Mouse (Mus musculus) hindbrain, embryonic 14.5 days (tissue): Measurements from ENCODE around the gene Pold1. TPM values are rescaled to one million over a fixed set of nuclear protein-coding genes. Genes with fewer than 3 reads are reported as not detected.

Experiments used
- ATAC-seq: fragments of 200-750 bp; cut with Nextera tagmentation; 2 replicates; pipeline ENCODE4 v1.8.0; 2017; ENCODE audit warnings: moderate number of reproducible peaks, mild to moderate bottlenecking, moderate TSS enrichment, moderate library complexity; ENCODE audit not compliant: low FRiP score
- DNase-seq: peaks from one replicate; pipeline ENCODE4 v3.0.0-alpha.2; 2015; ENCODE audit warnings: low spot score
- H3K27ac ChIP-seq: fragments of 300-500 bp; sonication (generic); 2 replicates; pipeline ENCODE4 v1.5.1; 2014; ENCODE audit warnings: mild to moderate bottlenecking, moderate library complexity
- H3K27me3 ChIP-seq: fragments of 300-500 bp; sonication (generic); 2 replicates; pipeline ENCODE4 v1.6.1; 2014; ENCODE audit warnings: mild to moderate bottlenecking, low read length, mixed read lengths; ENCODE audit not compliant: control insufficient read depth, insufficient read depth
- H3K36me3 ChIP-seq: fragments of 300-500 bp; sonication (generic); replicated peaks from 2 replicates; pipeline ENCODE4 v1.6.1; 2014; ENCODE audit not compliant: control insufficient read depth, insufficient read depth
- H3K4me1 ChIP-seq: fragments of 300-500 bp; sonication (generic); replicated peaks from 2 replicates; pipeline ENCODE4 v1.6.1; 2014; ENCODE audit warnings: antibody characterized with exemption, low read length, mixed read lengths; ENCODE audit not compliant: control insufficient read depth, insufficient read depth
- H3K4me2 ChIP-seq: fragments of 300-500 bp; sonication (generic); replicated peaks from 2 replicates; pipeline ENCODE4 v1.6.1; 2014; ENCODE audit warnings: mild to moderate bottlenecking, moderate library complexity
- H3K4me3 ChIP-seq: fragments of 300-500 bp; sonication (generic); replicated peaks from 2 replicates; pipeline ENCODE4 v1.5.1; 2014; ENCODE audit warnings: mild to moderate bottlenecking, low read length
- H3K9ac ChIP-seq: fragments of 300-500 bp; sonication (generic); 2 replicates; pipeline ENCODE4 v1.6.1; 2014
- H3K9me3 ChIP-seq: fragments of 300-500 bp; sonication (generic); 2 replicates; pipeline ENCODE4 v1.6.1; 2016; ENCODE audit warnings: low read length; ENCODE audit not compliant: control insufficient read depth
- WGBS: fragments of 180-500 bp; shearing (Covaris S2); extraction: QIAGEN DNeasy Blood & Tissue Kit; methylation state at CpG from one replicate; pipeline ENCODE4 v1.1.7; 2014; 5-methylcytosine and 5-hydroxymethylcytosine counted together
- polyA plus RNA-seq: library from polyadenylated mRNA; unstranded; fragments of >200 nt; fragmentation: Nextera tagmentation; extraction: Ambion mirVana; gene quantifications from 2 replicates; pipeline ENCODE4 v1.2.1, GENCODE M21; 2014

Pold1 gene
- 14.0 and 17.9 TPM in 2 replicates for polyA plus RNA-seq

DNA sequence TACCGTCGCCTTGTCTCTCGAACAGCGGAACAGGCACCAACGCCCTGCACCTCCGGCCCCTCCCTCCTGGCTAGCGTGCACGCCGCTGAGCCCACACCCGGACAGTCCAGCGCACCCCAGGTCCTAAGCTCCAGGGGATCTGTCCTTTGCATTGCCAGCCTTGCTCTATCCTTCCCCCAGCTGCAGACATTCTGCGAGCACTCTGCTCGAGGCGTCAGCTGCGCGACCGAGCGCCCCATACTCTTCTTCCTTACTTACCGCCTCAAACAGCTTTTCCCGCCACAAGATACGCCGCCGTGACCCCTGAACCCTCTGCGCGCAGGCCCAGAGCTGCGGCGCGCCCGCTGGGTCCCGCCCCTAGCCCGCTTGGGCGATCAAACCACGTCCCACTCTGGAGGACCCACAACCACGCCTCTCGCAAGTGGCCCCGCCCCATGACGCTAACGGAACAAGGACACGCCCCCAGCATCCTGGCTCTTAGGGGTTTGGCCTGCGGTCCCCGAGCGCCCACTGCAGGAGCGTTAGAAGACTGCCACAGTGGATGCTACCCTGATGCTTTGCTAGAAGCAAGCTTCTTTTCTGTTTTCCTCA, at the start of gene Pold1:
Gene Pold1 (minus strand): TSS at position 353 of the 591 bp plus-strand sequence.
- H3K9ac ChIP-seq: peak within 1 kb of the TSS; percentile 52
- peaks cover 14% of the 10 kb centered on the region for H3K4me1 ChIP-seq
- peak within 1 kb of the TSS; percentile 83 for H3K4me2 ChIP-seq
- no peaks in the 10 kb centered on the region for H3K9me3 ChIP-seq
- DNase-seq (peak; percentile 98), ATAC-seq (peak; percentile 90)
- H3K36me3 ChIP-seq: peaks cover 28% of the 10 kb centered on the region
- H3K27ac ChIP-seq: peak within 1 kb of the TSS; percentile 28; the same call in 1 of the 2 replicates
- peak within 1 kb of the TSS; percentile 43 for H3K4me3 ChIP-seq
- under 1% methylated on average over 43 of the region's 43 CpGs for WGBS
- no peaks in the 10 kb centered on the region for H3K27me3 ChIP-seq

DNA sequence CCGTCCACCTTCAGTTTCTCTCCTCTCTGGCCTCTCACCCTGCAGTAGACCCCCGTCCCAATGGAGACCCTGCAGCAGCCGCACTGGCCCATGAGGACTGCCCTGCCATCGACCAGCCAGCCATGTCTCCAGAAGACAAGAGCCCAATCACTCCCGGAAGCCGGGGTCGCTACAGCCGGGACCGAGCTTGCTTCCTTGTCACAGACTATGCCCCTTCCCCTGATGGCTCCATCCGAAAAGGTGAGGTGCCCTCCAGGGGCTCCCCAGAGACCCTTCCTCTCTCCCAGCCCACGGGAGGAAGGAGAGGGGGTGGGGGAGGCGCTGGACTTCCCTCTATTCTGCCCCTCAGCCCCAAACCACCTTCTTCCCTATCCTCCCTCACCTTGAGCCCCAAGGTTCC, 49.7 kb upstream of the Pold1 start:
- H3K9me3 ChIP-seq: no peaks in the 10 kb centered on the region
- WGBS: 83% methylated on average over 10 of the region's 12 CpGs
- peaks cover 23% of the 10 kb centered on the region; the same call in 1 of the 2 replicates for H3K27me3 ChIP-seq
- H3K4me2 ChIP-seq: no peak overlapping the region
- no peak overlapping the region for H3K9ac ChIP-seq
- peaks cover 11% of the 10 kb centered on the region for H3K4me1 ChIP-seq
- no peak overlapping the region for H3K4me3 ChIP-seq
- H3K27ac ChIP-seq: no peak overlapping the region
- H3K36me3 ChIP-seq: peaks cover 8% of the 10 kb centered on the region; the same call in 1 of the 2 replicates
- DNase-seq (no peak), ATAC-seq (no peak)

DNA sequence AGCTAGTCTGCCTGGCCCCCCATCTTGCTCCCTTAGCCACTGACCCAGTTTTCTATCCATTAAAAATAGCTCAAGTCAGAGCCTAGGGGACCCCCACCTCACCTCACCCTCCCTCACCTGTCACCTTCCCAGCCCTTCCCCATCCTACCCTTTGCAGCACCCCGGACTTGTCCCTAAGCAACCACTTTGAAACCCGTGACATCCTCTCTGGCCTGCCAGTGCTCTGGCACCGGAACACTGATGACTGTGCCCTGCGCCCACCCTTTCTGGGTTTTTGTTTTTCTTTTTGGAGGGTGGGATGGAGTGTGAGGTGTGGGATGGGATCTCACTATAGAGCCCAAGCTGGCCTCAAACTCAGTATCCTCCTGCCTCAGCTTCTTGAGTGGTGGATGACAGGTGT, 49.0 kb upstream of the Pold1 start:
- peaks cover 8% of the 10 kb centered on the region; the same call in 1 of the 2 replicates for H3K36me3 ChIP-seq
- H3K9me3 ChIP-seq: no peaks in the 10 kb centered on the region
- ATAC-seq (no peak), DNase-seq (no peak)
- peaks cover 17% of the 10 kb centered on the region for H3K4me1 ChIP-seq
- H3K27ac ChIP-seq: no peak overlapping the region
- no peak overlapping the region for H3K4me3 ChIP-seq
- H3K9ac ChIP-seq: no peak overlapping the region
- H3K27me3 ChIP-seq: peaks cover 28% of the 10 kb centered on the region
- no peak overlapping the region for H3K4me2 ChIP-seq
- 88% methylated on average over 4 of the region's 4 CpGs for WGBS

DNA sequence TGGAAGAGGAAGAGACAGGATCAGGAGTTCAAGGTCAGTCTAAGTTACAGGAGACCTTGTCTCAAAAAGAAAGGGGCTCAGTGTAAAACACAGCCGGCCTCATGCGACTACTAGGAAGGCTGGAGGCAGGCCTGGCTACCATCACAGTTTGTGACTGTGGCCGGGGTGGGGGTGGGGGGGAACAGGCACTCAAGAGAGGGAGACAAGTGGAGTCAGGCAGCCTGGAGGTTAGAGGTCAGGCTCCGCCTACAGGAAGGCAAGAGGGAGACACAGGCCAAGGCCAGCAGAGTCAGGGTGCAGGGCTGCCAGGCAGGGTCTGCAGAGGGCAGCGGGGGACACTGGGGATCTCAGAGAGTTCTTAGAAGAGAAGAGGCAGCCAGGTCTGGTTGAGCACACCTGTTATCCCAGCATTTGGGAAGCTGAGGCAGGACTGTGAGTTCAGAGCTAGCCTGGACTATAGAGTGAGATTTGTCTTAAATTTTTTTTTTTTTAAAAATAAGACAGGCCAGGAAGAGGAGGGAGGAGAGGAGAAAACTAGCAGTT, 48.4 kb upstream of the Pold1 start:
- Histone ChIP-seq H3K4me1 (peaks cover 23% of the 10 kb centered on the region), H3K4me2 (no peak overlapping the region), H3K27ac (no peak overlapping the region), H3K36me3 (peaks cover 8% of the 10 kb centered on the region; the same call in 1 of the 2 replicates), H3K9me3 (no peaks in the 10 kb centered on the region), H3K9ac (no peak overlapping the region), H3K27me3 (peaks cover 28% of the 10 kb centered on the region), H3K4me3 (no peak overlapping the region)
- DNase-seq (no peak), ATAC-seq (no peak)
- WGBS: 72% methylated on average over 5 of the region's 5 CpGs

DNA sequence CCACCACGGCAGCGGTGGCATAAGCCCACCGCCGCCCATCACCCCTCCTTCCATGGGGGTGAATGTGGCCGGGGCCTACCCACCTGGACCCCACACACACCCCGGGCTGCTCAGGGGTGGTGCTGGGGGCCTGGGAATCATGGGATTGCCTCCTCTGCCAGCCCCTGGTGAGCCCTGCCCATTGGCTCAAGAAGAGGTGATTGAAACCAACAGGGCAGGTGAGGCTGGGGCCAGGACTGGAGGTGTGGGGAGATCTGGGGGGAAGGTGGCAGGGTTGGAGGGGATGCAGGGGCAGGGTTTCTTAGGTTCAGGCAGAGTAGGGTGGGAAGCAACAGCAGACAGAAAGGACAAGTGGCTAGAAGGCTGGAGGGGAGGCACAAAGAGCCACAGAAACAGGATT, 47.4 kb upstream of the Pold1 start:
- H3K4me1 ChIP-seq: peaks cover 34% of the 10 kb centered on the region
- no peak overlapping the region for H3K4me3 ChIP-seq
- H3K9me3 ChIP-seq: no peaks in the 10 kb centered on the region
- no peak overlapping the region for H3K4me2 ChIP-seq
- H3K9ac ChIP-seq: no peak overlapping the region
- no peak overlapping the region for H3K27ac ChIP-seq
- ATAC-seq: no peak
- DNase-seq: no peak
- peaks cover 24% of the 10 kb centered on the region for H3K27me3 ChIP-seq
- WGBS: 93% methylated on average over 6 of the region's 6 CpGs
- peaks cover 8% of the 10 kb centered on the region; the same call in 1 of the 2 replicates for H3K36me3 ChIP-seq

DNA sequence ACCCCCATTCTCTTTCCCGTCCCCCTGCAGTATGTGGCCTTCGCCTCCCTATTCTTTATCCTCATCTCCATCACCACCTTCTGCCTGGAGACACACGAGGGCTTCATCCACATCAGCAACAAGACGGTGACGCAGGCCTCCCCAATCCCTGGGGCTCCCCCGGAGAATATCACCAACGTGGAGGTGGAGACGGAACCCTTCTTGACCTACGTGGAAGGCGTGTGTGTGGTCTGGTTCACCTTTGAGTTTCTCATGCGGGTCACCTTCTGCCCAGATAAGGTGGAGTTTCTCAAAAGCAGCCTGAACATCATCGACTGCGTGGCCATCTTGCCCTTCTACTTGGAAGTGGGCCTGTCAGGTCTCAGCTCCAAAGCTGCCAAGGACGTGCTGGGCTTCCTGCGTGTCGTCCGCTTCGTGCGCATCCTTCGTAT, 46.5 kb upstream of the Pold1 start:
- H3K9me3 ChIP-seq: no peaks in the 10 kb centered on the region
- H3K27ac ChIP-seq: 0 out of 2 replicates have a peak overlapping the region, but pooled peaks have one; percentile 85
- no peak overlapping the region for H3K4me2 ChIP-seq
- ATAC-seq (no peak), DNase-seq (no peak)
- 93% methylated on average over 20 of the region's 20 CpGs for WGBS
- peaks cover 8% of the 10 kb centered on the region; the same call in 1 of the 2 replicates for H3K36me3 ChIP-seq
- no peak overlapping the region for H3K4me3 ChIP-seq
- H3K9ac ChIP-seq: no peak overlapping the region
- H3K27me3 ChIP-seq: peaks cover 19% of the 10 kb centered on the region
- H3K4me1 ChIP-seq: peaks cover 34% of the 10 kb centered on the region

DNA sequence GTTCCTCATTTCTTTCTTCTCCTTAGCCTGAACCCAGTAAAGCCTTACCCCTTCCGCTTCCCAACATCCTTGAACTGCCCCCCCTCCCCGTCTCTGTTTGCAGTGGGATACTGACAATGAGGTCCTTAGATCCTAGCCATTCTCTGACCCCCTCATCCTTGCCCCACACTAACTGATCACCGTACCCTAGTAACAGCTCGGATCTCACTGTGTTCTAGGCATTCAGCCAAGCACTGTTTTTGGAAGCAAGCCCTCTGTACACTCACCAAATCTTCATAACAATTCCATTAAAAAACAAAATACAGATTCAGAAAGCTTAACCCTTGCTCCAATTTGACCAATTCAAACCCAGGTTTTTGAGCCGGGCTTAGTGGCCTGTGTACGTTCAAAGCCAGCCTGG, 45.6 kb upstream of the Pold1 start:
- peaks cover 40% of the 10 kb centered on the region for H3K4me1 ChIP-seq
- H3K9ac ChIP-seq: peak overlapping the region; percentile 66
- peaks cover 8% of the 10 kb centered on the region; the same call in 1 of the 2 replicates for H3K36me3 ChIP-seq
- peaks cover 19% of the 10 kb centered on the region for H3K27me3 ChIP-seq
- WGBS: 44% methylated on average over 6 of the region's 6 CpGs
- peak overlapping the region; percentile 63 for H3K4me3 ChIP-seq
- peak overlapping the region; percentile 85 for H3K27ac ChIP-seq
- ATAC-seq (no peak), DNase-seq (peak; percentile 62)
- no peaks in the 10 kb centered on the region for H3K9me3 ChIP-seq
- H3K4me2 ChIP-seq: peak overlapping the region; percentile 87

DNA sequence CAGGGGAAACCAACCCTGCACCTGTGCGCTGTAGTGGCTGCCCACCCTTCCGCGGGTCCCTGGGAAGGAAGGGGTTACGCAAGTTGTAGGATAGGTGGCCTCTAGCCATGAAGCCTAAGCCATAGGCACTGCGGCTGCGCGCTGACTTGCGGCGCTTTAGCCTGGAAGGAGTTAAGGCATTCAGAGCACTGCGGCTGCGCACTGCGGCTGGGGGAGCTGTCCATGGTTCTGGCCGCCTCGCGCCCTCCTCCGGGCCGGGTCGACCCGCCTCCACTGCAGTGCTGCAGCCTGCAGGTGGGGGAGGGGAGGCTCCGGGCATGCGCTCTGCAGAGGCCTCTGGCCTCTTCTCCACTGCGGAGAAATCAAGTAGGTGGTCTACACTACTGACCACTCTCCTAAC, 45.1 kb upstream of the Pold1 start:
- peaks cover 8% of the 10 kb centered on the region; the same call in 1 of the 2 replicates for H3K36me3 ChIP-seq
- peak overlapping the region; percentile 66 for H3K9ac ChIP-seq
- no peaks in the 10 kb centered on the region for H3K9me3 ChIP-seq
- H3K4me3 ChIP-seq: peak overlapping the region; percentile 63
- ATAC-seq (peak; percentile 54), DNase-seq (peak; percentile 95)
- H3K4me2 ChIP-seq: peak overlapping the region; percentile 87
- H3K27me3 ChIP-seq: peaks cover 19% of the 10 kb centered on the region
- peak overlapping the region; percentile 85 for H3K27ac ChIP-seq
- 1% methylated on average over 21 of the region's 22 CpGs for WGBS
- H3K4me1 ChIP-seq: peaks cover 40% of the 10 kb centered on the region

DNA sequence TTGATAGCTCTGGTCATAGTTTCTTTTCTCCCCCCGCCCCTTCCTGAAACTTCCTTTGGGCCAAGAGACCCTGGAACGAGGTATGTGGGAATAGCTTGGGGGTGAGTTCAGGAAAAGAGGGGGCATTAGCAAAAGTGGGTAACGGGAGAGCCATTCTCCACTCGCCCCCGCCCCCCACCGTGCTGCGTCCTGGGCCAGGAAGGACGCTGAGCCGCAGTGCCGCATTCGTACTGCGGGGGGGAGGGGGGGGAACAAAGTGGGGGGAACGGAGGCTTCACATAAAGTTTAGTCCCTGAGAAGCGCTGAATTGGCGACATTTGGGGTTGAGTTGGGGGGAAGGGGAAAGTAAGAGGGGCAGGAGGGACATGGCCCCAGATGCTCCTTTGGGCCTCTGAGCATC, 44.4 kb upstream of the Pold1 start:
- no peak overlapping the region for H3K9ac ChIP-seq
- no peak for DNase-seq
- ATAC-seq: no peak
- no peak overlapping the region for H3K27ac ChIP-seq
- H3K4me3 ChIP-seq: peak overlapping the region; percentile 63
- 2% methylated on average over 14 of the region's 15 CpGs for WGBS
- peaks cover 8% of the 10 kb centered on the region; the same call in 1 of the 2 replicates for H3K36me3 ChIP-seq
- H3K4me1 ChIP-seq: peaks cover 47% of the 10 kb centered on the region
- no peaks in the 10 kb centered on the region for H3K9me3 ChIP-seq
- peak overlapping the region; percentile 87 for H3K4me2 ChIP-seq
- peaks cover 19% of the 10 kb centered on the region for H3K27me3 ChIP-seq
